18 mouse cellular contexts compared by ENCODE assay signal in the genomic region with DNA sequence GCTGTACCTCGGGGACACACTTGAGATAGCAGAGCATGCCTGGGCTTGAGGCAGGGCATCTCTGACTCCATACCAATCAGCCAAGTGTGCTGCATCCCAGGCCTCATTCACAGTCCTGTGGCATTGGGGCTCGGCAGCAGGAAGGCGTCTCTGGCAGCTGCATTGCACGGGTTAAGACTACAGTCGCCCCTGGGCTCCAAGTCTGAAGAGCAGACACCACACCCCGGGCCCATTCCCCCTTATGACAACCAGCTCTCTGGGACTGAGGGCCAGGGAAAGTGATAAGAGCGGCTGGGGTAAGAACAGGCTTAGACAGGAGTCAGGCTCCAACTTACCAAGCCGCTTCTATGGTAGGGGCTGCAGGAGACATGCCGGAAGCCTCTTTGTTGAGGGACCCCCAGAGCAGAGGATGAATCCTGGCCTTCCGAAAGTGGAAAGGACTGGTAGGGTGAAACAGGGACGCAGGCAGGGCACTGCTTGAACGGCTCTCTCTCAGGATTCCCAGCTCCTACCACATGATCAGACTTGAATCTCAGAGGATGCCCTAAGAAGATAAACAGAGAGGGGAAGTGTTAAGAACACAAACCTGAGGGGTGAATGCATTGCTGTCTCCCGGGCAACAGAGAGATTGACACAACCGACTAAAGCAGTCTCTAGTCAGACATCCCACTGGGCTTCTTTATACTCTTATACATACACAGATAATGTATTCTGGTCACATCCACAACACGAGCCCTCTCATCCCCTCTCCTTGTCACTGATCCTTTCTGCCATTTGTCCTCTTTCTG. TPM values are rescaled to one million over a fixed set of nuclear protein-coding genes. Genes with fewer than 3 reads are reported as not detected.
DNase-seq lines count a peak whose midpoint lies in the region; ATAC-seq lines count a peak whose summit lies in the region.
"Had no signal": no experiment of that assay in that cellular context is flagged by ENCODE, and none has a peak within 500 bp of the region (broad histone marks: within the 10 kb centered on the region; RNA-seq: fewer than 3 reads in every experiment).

No protein-coding gene starts in this region.

- no peak overlapping the region for H3K9ac ChIP-seq in embryonic facial prominence, embryonic 14.5 days (ENCODE audit: low read depth, low read length)
- H3K9ac ChIP-seq in hindbrain, embryonic 13.5 days, result peak overlapping the region; percentile 46
- peak overlapping the region; percentile 24; the same call in 1 of the 2 replicates for H3K9ac ChIP-seq in midbrain, embryonic 15.5 days
- no peak overlapping the region for H3K9ac ChIP-seq in kidney, embryonic 16.5 days (replicated peaks; ENCODE audit: low read length)
- H3K9ac ChIP-seq: heart, embryonic 12.5 days had no signal

- intact Hi-C loops in heart, postnatal 25 days (cut with DNase I), result no loop called here

- ATAC-seq in embryonic facial prominence, embryonic 14.5 days (ENCODE audit: low read depth), result peak; percentile 41
- peak; percentile 80 for ATAC-seq in hindbrain, embryonic 13.5 days (ENCODE audit: low FRiP score)
- ATAC-seq in midbrain, embryonic 15.5 days (replicated peaks), result peak; percentile 89
- ATAC-seq in kidney, embryonic 16.5 days (ENCODE audit: low FRiP score, low TSS enrichment), result no peak
- ATAC-seq: inflammation-experienced regulatory T-cells, adult 6 months; lung, postnatal 0 days had no signal

- no peaks in the 10 kb centered on the region for H3K27me3 ChIP-seq in embryonic facial prominence, embryonic 14.5 days (replicated peaks; ENCODE audit: control insufficient read depth, insufficient read depth, low read length)
- peaks cover 19% of the 10 kb centered on the region; the same call in 1 of the 2 replicates for H3K27me3 ChIP-seq in hindbrain, embryonic 13.5 days
- 0 out of 2 replicates have a peak, but pooled peaks cover 6% of the 10 kb centered on the region for H3K27me3 ChIP-seq in midbrain, embryonic 15.5 days (replicated peaks)
- H3K27me3 ChIP-seq in kidney, embryonic 16.5 days (ENCODE audit: insufficient read depth, low read length), result no peaks in the 10 kb centered on the region

- no peak overlapping the region for H3K4me3 ChIP-seq in embryonic facial prominence, embryonic 14.5 days (ENCODE audit: low read depth, low read length)
- H3K4me3 ChIP-seq in hindbrain, embryonic 13.5 days, result peak overlapping the region; percentile 22
- H3K4me3 ChIP-seq in midbrain, embryonic 15.5 days, result peak overlapping the region; percentile 26
- no peak overlapping the region for H3K4me3 ChIP-seq in kidney, embryonic 16.5 days (ENCODE audit: low read length)
- H3K4me3 ChIP-seq: heart, embryonic 12.5 days; left cerebral cortex, adult 2 months had no signal

- no peaks in the 10 kb centered on the region for H3K4me1 ChIP-seq in embryonic facial prominence, embryonic 14.5 days (ENCODE audit: control insufficient read depth, insufficient read depth, low read length)
- H3K4me1 ChIP-seq in hindbrain, embryonic 13.5 days (replicated peaks), result peaks cover 35% of the 10 kb centered on the region
- peaks cover 36% of the 10 kb centered on the region for H3K4me1 ChIP-seq in midbrain, embryonic 15.5 days
- no peaks in the 10 kb centered on the region for H3K4me1 ChIP-seq in kidney, embryonic 16.5 days (ENCODE audit: insufficient read depth, low read length)

- peak; percentile 29 for DNase-seq in brain, adult 2 months (ENCODE audit: low read depth, low spot score)
- DNase-seq in embryonic facial prominence, embryonic 14.5 days (ENCODE audit: low spot score), result no peak
- no peak for DNase-seq in heart, postnatal 25 days (ENCODE audit: low spot score)
- no peak for DNase-seq in natural killer cell, adult 2 months (ENCODE audit: low spot score in 2 of 2)
- no peak for DNase-seq in frontal cortex, postnatal 14 days (ENCODE audit: low spot score in 2 of 2)
- DNase-seq: adrenal gland, adult 8-10 months; kidney, postnatal 36 days; thymus, postnatal 14 days had no signal

- H3K36me3 ChIP-seq in embryonic facial prominence, embryonic 14.5 days (ENCODE audit: control insufficient read depth, insufficient read depth, low read length), result no peaks in the 10 kb centered on the region
- H3K36me3 ChIP-seq in hindbrain, embryonic 13.5 days, result no peaks in the 10 kb centered on the region
- H3K36me3 ChIP-seq in midbrain, embryonic 15.5 days (replicated peaks), result no peaks in the 10 kb centered on the region
- no peaks in the 10 kb centered on the region for H3K36me3 ChIP-seq in kidney, embryonic 16.5 days (ENCODE audit: insufficient read depth, low read length)
- H3K36me3 ChIP-seq: heart, embryonic 12.5 days had no signal

- WGBS in embryonic facial prominence, embryonic 14.5 days, result 39% methylated on average over 15 of the region's 15 CpGs
- 20% methylated on average over 15 of the region's 15 CpGs for WGBS in hindbrain, embryonic 13.5 days
- 9% methylated on average over 15 of the region's 15 CpGs for WGBS in midbrain, embryonic 15.5 days
- 56% methylated on average over 15 of the region's 15 CpGs for WGBS in kidney, embryonic 16.5 days

- no peaks in the 10 kb centered on the region for H3K9me3 ChIP-seq in embryonic facial prominence, embryonic 14.5 days (ENCODE audit: control insufficient read depth, low read length)
- no peaks in the 10 kb centered on the region for H3K9me3 ChIP-seq in hindbrain, embryonic 13.5 days
- no peaks in the 10 kb centered on the region for H3K9me3 ChIP-seq in midbrain, embryonic 15.5 days
- no peaks in the 10 kb centered on the region for H3K9me3 ChIP-seq in kidney, embryonic 16.5 days (ENCODE audit: low read length)
- H3K9me3 ChIP-seq: heart, embryonic 12.5 days had no signal

- no peak overlapping the region for H3K4me2 ChIP-seq in embryonic facial prominence, embryonic 14.5 days (ENCODE audit: low read depth, low read length)
- peak overlapping the region; percentile 46 for H3K4me2 ChIP-seq in hindbrain, embryonic 13.5 days
- peak overlapping the region; percentile 45 for H3K4me2 ChIP-seq in midbrain, embryonic 15.5 days
- H3K4me2 ChIP-seq in kidney, embryonic 16.5 days (replicated peaks; ENCODE audit: low read depth, low read length), result no peak overlapping the region
- H3K4me2 ChIP-seq: heart, embryonic 12.5 days had no signal

- no peak overlapping the region for H3K27ac ChIP-seq in embryonic facial prominence, embryonic 14.5 days (replicated peaks; ENCODE audit: low read depth, low read length)
- peak overlapping the region; percentile 91 for H3K27ac ChIP-seq in hindbrain, embryonic 13.5 days
- peak overlapping the region; percentile 87 for H3K27ac ChIP-seq in midbrain, embryonic 15.5 days
- no peak overlapping the region for H3K27ac ChIP-seq in kidney, embryonic 16.5 days (ENCODE audit: low read length)
- H3K27ac ChIP-seq: left cerebral cortex, adult 2 months had no signal

RNA-seq across cellular contexts. Expression of gene Dmrtb1, which starts 3.5 kb away (rescaled TPM):
- polyA plus RNA-seq in embryonic facial prominence, embryonic 14.5 days (2014; fragmentation: Nextera tagmentation; extraction: Ambion mirVana), result 0.25 TPM in 1 of 2 replicates, not detected in the other
- polyA plus RNA-seq in hindbrain, embryonic 13.5 days (2015; fragmentation: Nextera tagmentation; extraction: Ambion mirVana), result 21.8 and 26.3 TPM in 2 replicates
- polyA plus RNA-seq in midbrain, embryonic 15.5 days (2015; fragmentation: Nextera tagmentation; extraction: Ambion mirVana), result 52.0 and 58.2 TPM in 2 replicates
- not detected for total RNA-seq in heart, postnatal 25 days (2021)
- not detected in 2 replicates for polyA plus RNA-seq in kidney, embryonic 16.5 days (2015; fragmentation: Nextera tagmentation; extraction: Ambion mirVana)
- total RNA-seq: adrenal gland, adult 8-10 months; common myeloid progenitor, adult 5-6 weeks; liver, adult 2 months had no signal
- polyA plus RNA-seq: inflammation-experienced regulatory T-cells, adult 6 months; liver, adult 2 months; stomach, embryonic 14.5 days had no signal

Comparison
In these comparisons a context has a peak if more than half of its experiments do, and no peak if none do; other contexts are left out.
1. H3K27ac ChIP-seq: peak in hindbrain, embryonic 13.5 days (single experiment) and midbrain, embryonic 15.5 days (single experiment); none in embryonic facial prominence, embryonic 14.5 days (single experiment) and kidney, embryonic 16.5 days (single experiment).
2. H3K4me2 ChIP-seq: peak in hindbrain, embryonic 13.5 days (single experiment) and midbrain, embryonic 15.5 days (single experiment); none in embryonic facial prominence, embryonic 14.5 days (single experiment) and kidney, embryonic 16.5 days (single experiment).
3. H3K4me3 ChIP-seq: peak in hindbrain, embryonic 13.5 days (single experiment) and midbrain, embryonic 15.5 days (single experiment); none in embryonic facial prominence, embryonic 14.5 days (single experiment) and kidney, embryonic 16.5 days (single experiment).
4. H3K9ac ChIP-seq: peak in hindbrain, embryonic 13.5 days (single experiment) and midbrain, embryonic 15.5 days (single experiment); none in embryonic facial prominence, embryonic 14.5 days (single experiment) and kidney, embryonic 16.5 days (single experiment).
5. RNA of gene Dmrtb1, which starts 3.5 kb away (polyA plus RNA-seq): 52.0 to 58.2 TPM in midbrain, embryonic 15.5 days and 21.8 to 26.3 TPM in hindbrain, embryonic 13.5 days; 0.25 TPM in embryonic facial prominence, embryonic 14.5 days and not detected in kidney, embryonic 16.5 days; every median in the first group is over 10 times any median in the second.